Mouse (Mus musculus): Measurements from ENCODE around the gene Vasp.

The Vasp gene

GRCm38 (mm10) chr7:19303770-19304169 is 32.2 kb upstream of the Vasp start:
- DNase-seq (ENCODE audit: low spot score): peak; percentile 88

GRCm38 (mm10) chr7:19303046-19303305 is 31.4 kb upstream of the Vasp start:
- DNase-seq (ENCODE audit: low spot score): no peak

GRCm38 (mm10) chr7:19302264-19303045 is 30.8 kb upstream of the Vasp start:
- DNase-seq (ENCODE audit: low spot score): no peak

- DNase-seq (ENCODE audit: low spot score): no peak
These were observed 30.0 kb upstream of the Vasp start for GRCm38 (mm10) chr7:19301461-19302263.

GRCm38 (mm10) chr7:19300501-19301421 is 29.1 kb upstream of the Vasp start:
- DNase-seq (ENCODE audit: low spot score): peak; percentile 95

GRCm38 (mm10) chr7:19299194-19299593 is 27.6 kb upstream of the Vasp start:
- peak; percentile 82 for DNase-seq (ENCODE audit: low spot score)

GRCm38 (mm10) chr7:19297794-19298193 is 26.2 kb upstream of the Vasp start:
- no peak for DNase-seq (ENCODE audit: low spot score)

GRCm38 (mm10) chr7:19297034-19297433 is 25.4 kb upstream of the Vasp start:
- DNase-seq (ENCODE audit: low spot score): no peak

GRCm38 (mm10) chr7:19295503-19296185 is 24.0 kb upstream of the Vasp start:
- DNase-seq (ENCODE audit: low spot score): peak; percentile 99

- peak; percentile 44 for DNase-seq (ENCODE audit: low spot score)
These were observed 19.5 kb upstream of the Vasp start for GRCm38 (mm10) chr7:19290969-19291596.

GRCm38 (mm10) chr7:19284763-19285162 is 13.1 kb upstream of the Vasp start:
- peak; percentile 80 for DNase-seq (ENCODE audit: low spot score)

GRCm38 (mm10) chr7:19283406-19283804 is 11.8 kb upstream of the Vasp start:
- no peak for DNase-seq (ENCODE audit: low spot score)

- peak; percentile 70 for DNase-seq (ENCODE audit: low spot score)
These were observed 11.3 kb upstream of the Vasp start for GRCm38 (mm10) chr7:19282791-19283405.

GRCm38 (mm10) chr7:19282385-19282784 is 10.8 kb upstream of the Vasp start, which contains the start of gene Rtn2:
Gene Rtn2 (plus strand): TSS chr7:19282624.
- peak; percentile 94 for DNase-seq (ENCODE audit: low spot score)

- DNase-seq (ENCODE audit: low spot score): peak; percentile 61
These were observed 10.2 kb upstream of the Vasp start for GRCm38 (mm10) chr7:19281680-19282304.

- DNase-seq (ENCODE audit: low spot score): peak; percentile 31
These were observed 8.0 kb upstream of the Vasp start, which contains the start of gene Ppm1n for GRCm38 (mm10) chr7:19279581-19280114. Gene Ppm1n (minus strand): TSS chr7:19280064.

- DNase-seq (ENCODE audit: low spot score): no peak
These were observed 7.4 kb upstream of the Vasp start for GRCm38 (mm10) chr7:19279052-19279451.

GRCm38 (mm10) chr7:19276253-19276652 is 4.6 kb upstream of the Vasp start:
- DNase-seq (ENCODE audit: low spot score): no peak

- DNase-seq (ENCODE audit: low spot score): peak; percentile 71
These were observed 652 bp upstream of the Vasp start for GRCm38 (mm10) chr7:19272173-19272764.

All from retina, embryonic 14.5 days (tissue).